Mouse (Mus musculus) G1E (cell line): ENCODE measurements at regions not wholly inside any gene's neighbourhood (a gene's known extent, or its start where the extent isn't known, plus 50 kb on each side); places are given as distances from the start of the nearest gene placed in this dataset.

ENCODE experiments used
- CTCF ChIP-seq: IDR thresholded peaks from 2 replicates; pipeline ENCODE4 v1.5.1; 2012; ENCODE audit warnings: low read depth, low read length, inconsistent platforms, mixed read lengths
- GATA1 ChIP-seq: IDR thresholded peaks from 2 replicates; pipeline ENCODE4 v1.6.1; 2012; ENCODE audit warnings: borderline replicate concordance, low read length, inconsistent platforms, mixed read lengths
- POLR2AphosphoS5 ChIP-seq: IDR thresholded peaks from 2 replicates; pipeline ENCODE4 v1.6.1; 2012; ENCODE audit warnings: low read depth, low read length, inconsistent platforms; ENCODE audit not compliant: insufficient replicate concordance
- TAL1 ChIP-seq: conservative IDR thresholded peaks from 2 replicates; pipeline ENCODE4 v1.6.1; 2012; ENCODE audit warnings: low read depth, low read length, inconsistent platforms, mixed read lengths

DNA sequence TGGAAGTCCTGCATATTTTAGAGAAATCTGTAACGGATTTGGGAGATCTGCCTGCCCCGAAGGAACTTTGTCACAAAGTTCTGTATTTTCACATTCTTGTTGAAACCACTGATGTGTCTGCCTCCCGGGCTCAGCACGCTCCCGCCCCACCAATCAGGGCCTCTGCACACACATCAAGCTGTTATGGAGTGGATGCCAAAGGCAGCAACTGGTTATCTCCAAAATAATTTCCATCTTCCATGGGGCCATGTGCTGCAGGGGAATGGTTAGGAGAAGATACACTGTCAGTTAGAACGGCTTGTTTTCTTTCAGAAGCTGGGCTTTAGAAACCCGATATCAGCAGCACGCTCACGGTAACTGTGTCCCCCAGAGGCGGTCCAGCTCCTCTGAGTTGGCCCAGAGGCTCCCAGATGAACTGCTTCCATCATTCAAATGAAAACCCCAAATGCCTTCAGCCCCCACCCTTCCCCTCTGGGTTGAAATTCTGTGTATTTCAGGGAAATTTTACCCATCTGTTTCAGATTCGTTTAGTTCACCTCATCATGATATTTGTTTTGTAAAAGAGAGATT lies 240.0 kb downstream of the Cdc5l start:
- TF ChIP-seq CTCF (no peak), GATA1 (no peak), POLR2AphosphoS5 (no peak), TAL1 (no peak)
